Mouse (Mus musculus) 3134 (cell line): ENCODE measurements at regions not wholly inside any gene's neighbourhood (a gene's known extent, or its start where the extent isn't known, plus 50 kb on each side); places are given as distances from the start of the nearest gene placed in this dataset.

Experiments
- DNase-seq: peaks from one replicate; pipeline ENCODE4 v3.0.0-alpha.2; 2011; ENCODE audit warnings: low spot score; ENCODE audit not compliant: insufficient read length; ENCODE audit errors: extremely low read depth

- DNase-seq, result no peak
Measured at GRCm38 (mm10) chr5:97537492-97538257, 80.9 kb upstream of the Gk2 start.

GRCm38 (mm10) chr5:97533733-97534132 lies 76.9 kb upstream of the Gk2 start:
- DNase-seq, result no peak

GRCm38 (mm10) chr5:97527555-97527954 lies 70.7 kb upstream of the Gk2 start:
- no peak for DNase-seq
